Mouse (Mus musculus) liver, embryonic 12.5 days (tissue): ENCODE measurements around the gene AI413582. TPM values are rescaled to one million over a fixed set of nuclear protein-coding genes. Genes with fewer than 3 reads are reported as not detected.

Experiments used
- ATAC-seq: fragments of 200-750 bp; cut with Nextera tagmentation; 2 replicates; pipeline ENCODE4 v1.8.0; 2017; ENCODE audit warnings: moderate number of reproducible peaks, mild to moderate bottlenecking, moderate library complexity
- H3K27ac ChIP-seq: fragments of 300-500 bp; sonication (generic); 2 replicates; pipeline ENCODE4 v1.5.1; 2016; ENCODE audit warnings: mild to moderate bottlenecking
- H3K27me3 ChIP-seq: fragments of 300-500 bp; sonication (generic); replicated peaks from 2 replicates; pipeline ENCODE4 v1.6.1; 2016; ENCODE audit warnings: mild to moderate bottlenecking, moderate library complexity
- H3K36me3 ChIP-seq: fragments of 300-500 bp; sonication (generic); 2 replicates; pipeline ENCODE4 v1.6.1; 2016; ENCODE audit warnings: mild to moderate bottlenecking, moderate library complexity
- H3K4me1 ChIP-seq: fragments of 300-500 bp; sonication (generic); 2 replicates; pipeline ENCODE4 v1.6.1; 2016
- H3K4me2 ChIP-seq: fragments of 300-500 bp; sonication (generic); 2 replicates; pipeline ENCODE4 v1.6.1; 2016; ENCODE audit warnings: mild to moderate bottlenecking, moderate library complexity
- H3K4me3 ChIP-seq: fragments of 300-500 bp; sonication (generic); 2 replicates; pipeline ENCODE4 v1.5.1; 2016; ENCODE audit warnings: mild to moderate bottlenecking, moderate library complexity
- H3K9ac ChIP-seq: fragments of 300-500 bp; sonication (generic); 2 replicates; pipeline ENCODE4 v1.6.1; 2016; ENCODE audit warnings: mild to moderate bottlenecking, moderate library complexity
- H3K9me3 ChIP-seq: fragments of 300-500 bp; sonication (generic); replicated peaks from 2 replicates; pipeline ENCODE4 v1.6.1; 2016; ENCODE audit warnings: mild to moderate bottlenecking, moderate library complexity
- WGBS: fragments of 180-500 bp; shearing (Covaris S2); methylation state at CpG from one replicate; pipeline ENCODE4 v1.1.7; 2016; ENCODE audit not compliant: insufficient replicate concordance; 5-methylcytosine and 5-hydroxymethylcytosine counted together
- polyA plus RNA-seq: library from polyadenylated mRNA; unstranded; fragments of >200 nt; fragmentation: Nextera tagmentation; extraction: Ambion mirVana; gene quantifications from 2 replicates; pipeline ENCODE4 v1.2.1, GENCODE M21; 2016

The AI413582 gene
- polyA plus RNA-seq, 1 experiment from 2014 or later, result 16.8 TPM

- Histone ChIP-seq H3K9me3 (no peaks in the 10 kb centered on the region), H3K27me3 (no peaks in the 10 kb centered on the region), H3K4me2 (no peak overlapping the region), H3K27ac (no peak overlapping the region), H3K4me1 (peaks cover 22% of the 10 kb centered on the region), H3K36me3 (peaks cover 58% of the 10 kb centered on the region), H3K9ac (no peak overlapping the region), H3K4me3 (no peak overlapping the region)
- 86% methylated on average over 15 of the region's 15 CpGs for WGBS
- ATAC-seq, result no peak
Observed at GRCm38 (mm10) chr17:27595659-27596375, 30.3 kb upstream of the AI413582 start.

GRCm38 (mm10) chr17:27592565-27592910 lies 27.0 kb upstream of the AI413582 start:
- no peak overlapping the region for H3K4me3 ChIP-seq
- H3K27me3 ChIP-seq, result no peaks in the 10 kb centered on the region
- H3K9me3 ChIP-seq, result no peaks in the 10 kb centered on the region
- H3K9ac ChIP-seq, result no peak overlapping the region
- no peak overlapping the region for H3K4me2 ChIP-seq
- peaks cover 44% of the 10 kb centered on the region for H3K4me1 ChIP-seq
- H3K36me3 ChIP-seq, result peaks cover 81% of the 10 kb centered on the region
- WGBS, result 85% methylated on average over 7 of the region's 7 CpGs
- no peak for ATAC-seq
- H3K27ac ChIP-seq, result no peak overlapping the region

- Histone ChIP-seq H3K4me3 (no peak overlapping the region), H3K36me3 (peaks cover 79% of the 10 kb centered on the region)
- 83% methylated on average over 12 of the region's 12 CpGs for WGBS
Observed at GRCm38 (mm10) chr17:27591826-27592564, 26.4 kb upstream of the AI413582 start.

GRCm38 (mm10) chr17:27588231-27588630 lies 22.7 kb upstream of the AI413582 start:
- H3K27ac ChIP-seq, result peak overlapping the region; percentile 61
- H3K36me3 ChIP-seq, result peaks cover 73% of the 10 kb centered on the region
- peak overlapping the region; percentile 13; the same call in 1 of the 2 replicates for H3K4me2 ChIP-seq
- no peaks in the 10 kb centered on the region for H3K27me3 ChIP-seq
- 0 out of 2 replicates have a peak, but pooled peaks have one; percentile 12 for ATAC-seq
- H3K4me1 ChIP-seq, result peaks cover 69% of the 10 kb centered on the region
- H3K9me3 ChIP-seq, result no peaks in the 10 kb centered on the region
- 18% methylated on average over 8 of the region's 8 CpGs for WGBS
- no peak overlapping the region for H3K4me3 ChIP-seq
- H3K9ac ChIP-seq, result no peak overlapping the region

More at GRCm38 (mm10) chr17:27591826-27592564, 26.4 kb upstream of the AI413582 start:
- Histone ChIP-seq H3K27me3 (no peaks in the 10 kb centered on the region), H3K9ac (no peak overlapping the region), H3K27ac (no peak overlapping the region), H3K9me3 (no peaks in the 10 kb centered on the region), H3K4me2 (no peak overlapping the region), H3K4me1 (peaks cover 50% of the 10 kb centered on the region)
- no peak for ATAC-seq

GRCm38 (mm10) chr17:27587252-27587651 lies 21.7 kb upstream of the AI413582 start:
- Histone ChIP-seq H3K4me3 (no peak overlapping the region), H3K4me2 (no peak overlapping the region), H3K36me3 (peaks cover 72% of the 10 kb centered on the region), H3K9me3 (no peaks in the 10 kb centered on the region), H3K27me3 (no peaks in the 10 kb centered on the region), H3K27ac (0 out of 2 replicates have a peak overlapping the region, but pooled peaks have one; percentile 1), H3K9ac (no peak overlapping the region), H3K4me1 (peaks cover 79% of the 10 kb centered on the region)
- no peak for ATAC-seq
- 66% methylated on average over 12 of the region's 12 CpGs for WGBS

- Histone ChIP-seq H3K36me3 (peaks cover 74% of the 10 kb centered on the region), H3K27me3 (no peaks in the 10 kb centered on the region), H3K4me3 (no peak overlapping the region), H3K27ac (0 out of 2 replicates have a peak overlapping the region, but pooled peaks have one; percentile 1), H3K4me2 (no peak overlapping the region), H3K9ac (no peak overlapping the region), H3K9me3 (no peaks in the 10 kb centered on the region), H3K4me1 (peaks cover 80% of the 10 kb centered on the region)
- ATAC-seq, result no peak
- WGBS, result 47% methylated on average over 9 of the region's 9 CpGs
Observed at GRCm38 (mm10) chr17:27586661-27587060, 21.1 kb upstream of the AI413582 start.

- Histone ChIP-seq H3K36me3 (peaks cover 84% of the 10 kb centered on the region), H3K4me1 (peaks cover 70% of the 10 kb centered on the region), H3K9me3 (no peaks in the 10 kb centered on the region), H3K4me2 (no peak overlapping the region), H3K27me3 (no peaks in the 10 kb centered on the region), H3K9ac (no peak overlapping the region; the same call in 1 of the 2 replicates), H3K4me3 (no peak overlapping the region), H3K27ac (peak overlapping the region; percentile 41)
- WGBS, result 41% methylated on average over 13 of the region's 13 CpGs
- peak; percentile 60 for ATAC-seq
Observed at GRCm38 (mm10) chr17:27583185-27583894, 17.8 kb upstream of the AI413582 start.

- Histone ChIP-seq H3K9me3 (no peaks in the 10 kb centered on the region), H3K27me3 (no peaks in the 10 kb centered on the region), H3K27ac (peak overlapping the region; percentile 9; the same call in 1 of the 2 replicates), H3K4me2 (peak overlapping the region; percentile 29), H3K4me3 (no peak overlapping the region), H3K9ac (no peak overlapping the region), H3K4me1 (peaks cover 61% of the 10 kb centered on the region), H3K36me3 (peaks cover 80% of the 10 kb centered on the region)
- ATAC-seq, result peak; percentile 76
- WGBS, result 50% methylated on average over 20 of the region's 20 CpGs
Observed at GRCm38 (mm10) chr17:27580392-27581068, 15.0 kb upstream of the AI413582 start.

GRCm38 (mm10) chr17:27579816-27580215 lies 14.3 kb upstream of the AI413582 start:
- Histone ChIP-seq H3K36me3 (peaks cover 77% of the 10 kb centered on the region), H3K9ac (no peak overlapping the region), H3K27me3 (no peaks in the 10 kb centered on the region), H3K27ac (no peak overlapping the region), H3K4me1 (peaks cover 68% of the 10 kb centered on the region), H3K9me3 (no peaks in the 10 kb centered on the region), H3K4me2 (peak overlapping the region; percentile 29; the same call in 1 of the 2 replicates), H3K4me3 (no peak overlapping the region)
- ATAC-seq, result no peak
- WGBS, result 88% methylated on average over 8 of the region's 8 CpGs

- WGBS, result 88% methylated on average over 10 of the region's 10 CpGs
- no peak for ATAC-seq
- H3K9me3 ChIP-seq, result no peaks in the 10 kb centered on the region
- H3K4me2 ChIP-seq, result no peak overlapping the region
- H3K4me1 ChIP-seq, result peaks cover 75% of the 10 kb centered on the region
- peaks cover 68% of the 10 kb centered on the region for H3K36me3 ChIP-seq
- H3K27me3 ChIP-seq, result no peaks in the 10 kb centered on the region
- no peak overlapping the region for H3K9ac ChIP-seq
- no peak overlapping the region; the same call in 1 of the 2 replicates for H3K27ac ChIP-seq
- no peak overlapping the region for H3K4me3 ChIP-seq
Observed at GRCm38 (mm10) chr17:27578487-27578886, 12.9 kb upstream of the AI413582 start.

- H3K4me1 ChIP-seq, result peaks cover 74% of the 10 kb centered on the region
- no peak overlapping the region for H3K4me2 ChIP-seq
- H3K36me3 ChIP-seq, result peaks cover 59% of the 10 kb centered on the region
- no peak overlapping the region for H3K4me3 ChIP-seq
- H3K27ac ChIP-seq, result no peak overlapping the region
- no peaks in the 10 kb centered on the region for H3K9me3 ChIP-seq
- no peak overlapping the region for H3K9ac ChIP-seq
- 74% methylated on average over 6 of the region's 6 CpGs for WGBS
- no peak for ATAC-seq
- no peaks in the 10 kb centered on the region for H3K27me3 ChIP-seq
Observed at GRCm38 (mm10) chr17:27577468-27577867, 11.9 kb upstream of the AI413582 start.
